ENCODE assay signal across 17 mouse cellular contexts in genomic region chr3:57501596-57502220, GRCm38 (mm10).
DNase-seq lines count a peak whose midpoint lies in the region; TF ChIP-seq lines count a peak whose summit lies in the region.
"Had no signal": no experiment of that assay in that cellular context is flagged by ENCODE, and none has a peak within 500 bp of the region (broad histone marks: within the 10 kb centered on the region; RNA-seq: fewer than 3 reads in every experiment).

No protein-coding gene starts in this region.

- no peak for TF ChIP-seq POLR2A in CH12.LX (IDR thresholded peaks at IDR 0.05; ENCODE audit: low read depth, low read length)
- TF ChIP-seq POLR2A in myocyte (IDR thresholded peaks at IDR 0.05; ENCODE audit: insufficient read length, low read depth) = no peak

- peak overlapping the region; percentile 31; the same call in 1 of the 2 replicates for H3K27ac ChIP-seq in CH12.LX (ENCODE audit: insufficient read depth, low read depth)
- peak overlapping the region; percentile 34 for H3K27ac ChIP-seq in brown adipose tissue, adult 24 weeks (replicated peaks; ENCODE audit: low read depth, low read length)
- H3K27ac ChIP-seq in layer of hippocampus, adult 2 months = no peak overlapping the region
- H3K27ac ChIP-seq: embryonic facial prominence, embryonic 15.5 days; forebrain, embryonic 12.5 days; hindbrain, embryonic 15.5 days had no signal

- in situ Hi-C loops in CH12.LX (cut with MboI; ENCODE audit: low pct_ligation_motif_present, low pct_unique_long_range_greater_than_20kb, low sequenced_read_pairs) = no loop called here

- H3K9me3 ChIP-seq in CH12.LX (replicated peaks; ENCODE audit: low read length) = no peaks in the 10 kb centered on the region
- H3K9me3 ChIP-seq: embryonic facial prominence, embryonic 15.5 days; forebrain, embryonic 12.5 days; heart, embryonic 12.5 days; hindbrain, embryonic 15.5 days had no signal

- H3K27me3 ChIP-seq in CH12.LX (replicated peaks) (no peaks in the 10 kb centered on the region), myocyte (ENCODE audit: control insufficient read depth, insufficient read depth, insufficient read length) (no peaks in the 10 kb centered on the region)
- H3K27me3 ChIP-seq: embryonic facial prominence, embryonic 15.5 days; forebrain, embryonic 12.5 days; heart, embryonic 12.5 days; hindbrain, embryonic 15.5 days had no signal

- dilution Hi-C loops in CH12.LX (cut with MboI; ENCODE audit: extremely low pct_ligation_motif_present, extremely low pct_unique_long_range_greater_than_20kb, low sequenced_read_pairs) = no loop called here

- intact Hi-C loops in heart, postnatal 36 days (cut with DNase I) = loop anchor here (2.0 kb wide), 1 partner anchor 13 kb away; no protein-coding TSS in a partner anchor

- TF ChIP-seq RAD21 in CH12.LX (IDR thresholded peaks at IDR 0.05; ENCODE audit: low read depth, low read length) = no peak

- H3K79me2 ChIP-seq in CH12.LX (replicated peaks; ENCODE audit: control insufficient read depth, extremely low read depth, insufficient read depth, poor library complexity, severe bottlenecking) (0 out of 2 replicates have a peak, but pooled peaks cover 2% of the 10 kb centered on the region), myocyte (ENCODE audit: control insufficient read depth, insufficient read depth) (peaks cover 76% of the 10 kb centered on the region)

- peak overlapping the region; percentile 7; the same call in 1 of the 2 replicates for H3K4me2 ChIP-seq in CH12.LX (ENCODE audit: insufficient read depth, low read depth, poor library complexity, severe bottlenecking)
- H3K4me2 ChIP-seq in myocyte (ENCODE audit: low read depth) = peak overlapping the region; percentile 63
- H3K4me2 ChIP-seq: embryonic facial prominence, embryonic 15.5 days; forebrain, embryonic 12.5 days; heart, embryonic 12.5 days; hindbrain, embryonic 15.5 days had no signal

- H3K4me1 ChIP-seq in CH12.LX (ENCODE audit: control insufficient read depth in 1 of 2, insufficient read depth in 2 of 2) = peaks cover 11 to 73% of the 10 kb centered on the region in 2 experiments
- peaks cover 24% of the 10 kb centered on the region for H3K4me1 ChIP-seq in brown adipose tissue, adult 24 weeks (ENCODE audit: control insufficient read depth, insufficient read depth, insufficient read length, low read length)
- H3K4me1 ChIP-seq: forebrain, embryonic 12.5 days; hindbrain, embryonic 15.5 days had no signal

- no peak for TF ChIP-seq CTCF in CH12.LX (conservative IDR thresholded peaks at IDR 0.05 in 1 of 2, IDR thresholded peaks at IDR 0.05 in 1 of 2; ENCODE audit: low read depth in 2 of 2, low read length in 2 of 2)
- no peak for TF ChIP-seq CTCF in layer of hippocampus, adult 2 months (conservative IDR thresholded peaks at IDR 0.05)

- H3K4me3 ChIP-seq in CH12.LX (replicated peaks in 1 of 3; ENCODE audit: low read depth in 2 of 3, low read length in 2 of 3, poor library complexity in 1 of 3) (peak overlapping the region in 1 of 3 experiments; percentile 25), myocyte (no peak overlapping the region)
- H3K4me3 ChIP-seq in brown adipose tissue, adult 24 weeks (ENCODE audit: insufficient read depth, low read depth, low read length) = no peak overlapping the region
- no peak overlapping the region for H3K4me3 ChIP-seq in layer of hippocampus, adult 2 months
- H3K4me3 ChIP-seq: embryonic facial prominence, embryonic 15.5 days; forebrain, embryonic 12.5 days; heart, embryonic 12.5 days; hindbrain, embryonic 15.5 days had no signal

- peak; percentile 34; the same call in 1 of the 2 replicates for TF ChIP-seq EP300 in CH12.LX (IDR thresholded peaks at IDR 0.05; ENCODE audit: low read length)

- no peak overlapping the region for H3ac ChIP-seq in myocyte (ENCODE audit: control insufficient read depth, insufficient read length)

- DNase-seq in heart, adult 11 months = peak; percentile 71
- no peak for DNase-seq in heart, adult 9 months (ENCODE audit: low spot score in 2 of 2)
- peak; percentile 61 for DNase-seq in CH12.LX (ENCODE audit: extremely low read depth)
- DNase-seq in heart, postnatal 36 days = no peak
- no peak for DNase-seq in right cerebral cortex, adult 18-20 months
- DNase-seq in layer of hippocampus, adult 2 months (ENCODE audit: low spot score in 2 of 2) = no peak
- DNase-seq: cerebellum, adult 18-20 months; cerebellum, adult 9-11 months; gastrocnemius, postnatal 36 days; heart, adult 18-20 months; kidney, adult 2 months had no signal

- peaks cover 6 to 27% of the 10 kb centered on the region in 2 experiments for H3K36me3 ChIP-seq in CH12.LX (replicated peaks in 1 of 2; ENCODE audit: control insufficient read depth in 1 of 2, insufficient read depth in 1 of 2, low read length in 1 of 2)
- peaks cover 15% of the 10 kb centered on the region for H3K36me3 ChIP-seq in myocyte (ENCODE audit: control insufficient read depth, insufficient read depth)
- H3K36me3 ChIP-seq: forebrain, embryonic 12.5 days; hindbrain, embryonic 15.5 days had no signal

- no peak overlapping the region for H3K9ac ChIP-seq in CH12.LX (ENCODE audit: insufficient read depth, low read depth)
- H3K9ac ChIP-seq: embryonic facial prominence, embryonic 15.5 days; forebrain, embryonic 12.5 days; heart, embryonic 12.5 days; hindbrain, embryonic 15.5 days had no signal

TF ChIP-seq in CH12.LX, 34 proteins besides CTCF, POLR2A, EP300 and RAD21:
- TF ChIP-seq TBP (conservative IDR thresholded peaks at IDR 0.05; ENCODE audit: low read depth, low read length) = no peak
- 0 out of 2 replicates have a peak, but pooled peaks have one; percentile 25 for TF ChIP-seq BHLHE40 (IDR thresholded peaks at IDR 0.05; ENCODE audit: low read depth, low read length)
- TF ChIP-seq MAX (IDR thresholded peaks at IDR 0.05; ENCODE audit: low read length) = no peak
- peak; percentile 8; the same call in 1 of the 2 replicates for TF ChIP-seq MEF2A (IDR thresholded peaks at IDR 0.05; ENCODE audit: borderline replicate concordance, low read depth, low read length)
- no peak for TF ChIP-seq MXI1 (IDR thresholded peaks at IDR 0.05; ENCODE audit: low read depth, low read length)
- no peak for TF ChIP-seq E2F4 (IDR thresholded peaks at IDR 0.05; ENCODE audit: insufficient replicate concordance, low read depth, low read length)
- peak; percentile 50; the same call in 1 of the 2 replicates for TF ChIP-seq ETS1 (conservative IDR thresholded peaks at IDR 0.05; ENCODE audit: low read depth, low read length)
- TF ChIP-seq UBTF (IDR thresholded peaks at IDR 0.05; ENCODE audit: low read depth, low read length) = 0 out of 2 replicates have a peak, but pooled peaks have one; percentile 17
- 0 out of 2 replicates have a peak, but pooled peaks have one; percentile 41 for TF ChIP-seq MAZ (IDR thresholded peaks at IDR 0.05; ENCODE audit: low read depth, low read length)
- no peak for TF ChIP-seq NELFE (IDR thresholded peaks at IDR 0.05; ENCODE audit: low read depth, low read length)
- no peak for TF ChIP-seq POLR2AphosphoS2 (IDR thresholded peaks at IDR 0.05; ENCODE audit: low read depth, low read length)
- TF ChIP-seq KAT2A (IDR thresholded peaks at IDR 0.05; ENCODE audit: insufficient replicate concordance, low read length) = no peak
- no peak for TF ChIP-seq ZMIZ1 (IDR thresholded peaks at IDR 0.05; ENCODE audit: low read depth, low read length)
- TF ChIP-seq TCF12 (IDR thresholded peaks at IDR 0.05; ENCODE audit: low read depth, low read length) = peak; percentile 50; the same call in 1 of the 2 replicates
- no peak for TF ChIP-seq MAFK (IDR thresholded peaks at IDR 0.05; ENCODE audit: insufficient replicate concordance, low read length)
- no peak for TF ChIP-seq SMC3 (IDR thresholded peaks at IDR 0.05; ENCODE audit: low read depth, low read length)
- no peak for TF ChIP-seq USF1 (IDR thresholded peaks at IDR 0.05; ENCODE audit: low read depth, low read length)
- TF ChIP-seq CHD1 (IDR thresholded peaks at IDR 0.05; ENCODE audit: low read depth, low read length) = no peak
- TF ChIP-seq IRF4 (IDR thresholded peaks at IDR 0.05; ENCODE audit: low read depth, low read length) = peak; percentile 21; the same call in 1 of the 2 replicates

TF ChIP-seq in myocyte, 11 proteins besides CTCF, POLR2A, EP300 and RAD21:
- TF ChIP-seq CEBPB (IDR thresholded peaks at IDR 0.05; ENCODE audit: insufficient read depth, poor library complexity, severe bottlenecking) (no peak), E2F4 (IDR thresholded peaks at IDR 0.05; ENCODE audit: insufficient read depth) (no peak), MYOD1 (IDR thresholded peaks at IDR 0.05; ENCODE audit: control insufficient read depth in 1 of 3, insufficient read length in 2 of 3, low read depth in 2 of 3) (peak in 2 of 3 experiments; percentile 21 to 35)

Comparison
In these comparisons a context has a peak if more than half of its experiments do, and no peak if none do; other contexts are left out.
1. DNase-seq: peak in heart, adult 11 months (single experiment) and CH12.LX (single experiment); none in heart, adult 9 months (0 of 2), heart, postnatal 36 days (0 of 2), right cerebral cortex, adult 18-20 months (single experiment) and layer of hippocampus, adult 2 months (0 of 2).